28 mouse cellular contexts compared by ENCODE assay signal in the genomic region with DNA sequence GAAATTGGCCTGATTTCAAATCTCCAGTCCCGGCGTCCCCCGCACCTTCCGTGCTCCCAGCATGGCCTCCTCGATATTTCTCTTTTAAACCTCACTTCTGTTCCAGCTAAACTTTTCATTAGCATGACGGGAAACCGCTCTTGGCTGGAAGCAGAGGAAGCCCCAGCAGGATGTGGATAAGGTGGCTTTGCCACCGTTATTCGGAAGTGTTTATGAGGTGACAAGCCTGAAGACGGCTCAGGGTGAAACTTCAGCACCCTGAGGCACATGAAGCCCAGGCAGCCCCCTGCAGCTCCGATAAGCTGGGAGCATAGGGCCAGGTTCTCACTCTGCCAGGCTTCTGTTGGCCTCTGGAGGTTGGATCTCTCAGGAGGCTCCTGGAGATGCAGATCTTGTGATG.
"Had no signal": no experiment of that assay in that cellular context is flagged by ENCODE, and none has a peak within 500 bp of the region (broad histone marks: within the 10 kb centered on the region; RNA-seq: fewer than 3 reads in every experiment).

No protein-coding gene starts in this region.

- H3K4me2 ChIP-seq: heart, embryonic 11.5 days; heart, embryonic 13.5 days; heart, embryonic 15.5 days; hindbrain, embryonic 12.5 days; hindbrain, embryonic 14.5 days; intestine, embryonic 15.5 days; kidney, embryonic 15.5 days; limb, embryonic 13.5 days; limb, embryonic 15.5 days; liver, embryonic 12.5 days had no signal

- H3K9me3 ChIP-seq: heart, embryonic 13.5 days; heart, embryonic 15.5 days; hindbrain, embryonic 10.5 days; hindbrain, embryonic 12.5 days; intestine, embryonic 15.5 days; kidney, embryonic 15.5 days; limb, embryonic 13.5 days; limb, embryonic 15.5 days; liver, embryonic 12.5 days had no signal

- ATAC-seq: hindbrain, embryonic 16.5 days; inflammation-experienced regulatory T-cells, adult 6 months; intestine, embryonic 15.5 days; liver, embryonic 12.5 days had no signal

- H3K27me3 ChIP-seq: heart, embryonic 15.5 days; hindbrain, embryonic 12.5 days; intestine, embryonic 15.5 days; limb, embryonic 15.5 days; liver, embryonic 12.5 days had no signal

- H3K4me1 ChIP-seq: heart, embryonic 15.5 days; intestine, embryonic 15.5 days; kidney, embryonic 15.5 days; liver, embryonic 12.5 days had no signal

- DNase-seq: gastrocnemius, postnatal 14 days; gastrocnemius, postnatal 36 days; heart, adult 11 months; heart, adult 2 months; heart, postnatal 14 days; heart, postnatal 36 days; kidney, adult 11 months; kidney, adult 2 months; kidney, adult 9 months; kidney, postnatal 14 days; kidney, postnatal 36 days had no signal

- H3K36me3 ChIP-seq: heart, embryonic 13.5 days; heart, embryonic 15.5 days; hindbrain, embryonic 10.5 days; hindbrain, embryonic 12.5 days; intestine, embryonic 15.5 days; kidney, embryonic 15.5 days; limb, embryonic 13.5 days; limb, embryonic 15.5 days; liver, embryonic 12.5 days had no signal

- H3K9ac ChIP-seq: heart, embryonic 13.5 days; heart, embryonic 15.5 days; hindbrain, embryonic 12.5 days; hindbrain, embryonic 14.5 days; intestine, embryonic 15.5 days; kidney, embryonic 15.5 days; limb, embryonic 13.5 days; limb, embryonic 15.5 days; liver, embryonic 12.5 days; liver, embryonic 14.5 days had no signal

- H3K4me3 ChIP-seq: heart, adult 2 months; heart, embryonic 13.5 days; heart, embryonic 15.5 days; hindbrain, embryonic 10.5 days; hindbrain, embryonic 12.5 days; intestine, embryonic 15.5 days; kidney, embryonic 15.5 days; layer of hippocampus, adult 2 months; left cerebral cortex, adult 2 months; limb, embryonic 13.5 days; limb, embryonic 15.5 days; liver, embryonic 12.5 days had no signal

- H3K27ac ChIP-seq: heart, adult 2 months; heart, embryonic 13.5 days; heart, embryonic 15.5 days; hindbrain, embryonic 10.5 days; hindbrain, embryonic 12.5 days; hindbrain, embryonic 14.5 days; intestine, embryonic 15.5 days; kidney, embryonic 15.5 days; kidney, postnatal 0 days; layer of hippocampus, adult 2 months; left cerebral cortex, adult 2 months; limb, embryonic 13.5 days; limb, embryonic 15.5 days; liver, embryonic 12.5 days; liver, embryonic 14.5 days had no signal
